Mouse (Mus musculus) c-Kit-positive CD71-positive TER-119-negative erythroid progenitor cells, embryonic 14.5 days (primary cell): ENCODE results near the gene Gnb1l.

Experiments used
- DNase-seq: peaks from one replicate; pipeline ENCODE4 v3.0.0-alpha.2; 2013; ENCODE audit warnings: low read depth

The Gnb1l gene

DNA sequence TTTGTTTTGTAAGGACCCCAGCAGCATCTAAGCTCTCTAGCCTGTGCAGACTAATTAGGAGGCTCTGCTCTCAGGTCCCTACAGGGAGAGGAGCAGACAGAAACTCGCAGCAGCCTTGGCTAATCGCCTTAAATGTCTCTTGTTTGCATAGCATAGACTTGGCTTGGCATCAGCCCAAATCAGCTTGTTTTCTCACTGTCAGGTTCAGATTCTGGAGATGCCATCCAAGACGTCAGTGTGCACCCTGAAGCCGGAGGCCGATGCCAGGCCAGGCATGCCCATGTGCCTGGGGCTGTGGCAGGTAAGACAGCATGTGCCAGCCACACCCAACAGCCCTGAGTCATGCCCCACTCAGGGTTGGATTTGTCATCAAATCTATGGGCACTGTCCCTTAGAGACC is 49.4 kb downstream of the Gnb1l start:
- DNase-seq: no peak

DNA sequence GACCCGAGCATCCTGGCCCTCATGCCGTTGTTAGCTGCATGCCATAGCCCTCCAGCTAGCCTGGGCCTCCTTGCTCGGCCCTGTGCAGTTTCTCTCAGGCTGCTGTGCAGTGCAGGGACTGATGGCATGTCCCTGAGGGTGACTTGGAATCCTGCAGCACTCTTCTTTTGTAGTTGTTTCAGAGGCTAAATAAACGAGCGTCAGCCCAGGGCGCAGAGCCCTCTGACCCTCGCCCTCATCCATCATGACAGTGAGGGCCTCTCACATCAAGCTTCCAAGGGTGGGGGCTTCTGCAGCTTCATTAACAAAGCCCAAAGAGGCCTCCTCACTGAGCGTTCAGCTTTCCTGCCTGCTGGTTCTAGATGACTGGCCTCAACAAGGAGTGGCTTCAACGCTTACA is 53.1 kb downstream of the Gnb1l start:
- DNase-seq: no peak

GRCm38 (mm10) chr16:18552106-18552710 is 53.7 kb downstream of the Gnb1l start:
- DNase-seq: no peak

DNA sequence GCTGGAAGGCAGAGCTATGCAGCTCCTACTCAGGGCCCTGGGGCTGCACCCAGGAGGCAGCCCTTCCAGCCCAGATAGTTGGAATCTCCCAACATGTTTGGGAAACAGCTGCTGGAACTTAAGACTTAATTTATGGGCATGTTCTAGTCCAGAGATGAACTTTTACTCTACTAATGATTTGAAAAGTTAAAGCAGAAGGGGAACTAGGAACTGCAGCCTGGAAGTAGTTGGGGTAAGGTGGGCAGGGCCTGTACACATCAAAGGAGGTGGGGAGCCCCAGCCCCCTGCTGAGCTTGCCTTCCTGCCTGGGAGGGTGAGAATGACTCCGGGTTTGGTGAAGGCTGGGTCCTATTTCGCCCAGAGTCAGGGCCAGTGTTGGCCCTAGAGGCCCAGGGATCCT is 56.2 kb downstream of the Gnb1l start:
- DNase-seq: no peak

DNA sequence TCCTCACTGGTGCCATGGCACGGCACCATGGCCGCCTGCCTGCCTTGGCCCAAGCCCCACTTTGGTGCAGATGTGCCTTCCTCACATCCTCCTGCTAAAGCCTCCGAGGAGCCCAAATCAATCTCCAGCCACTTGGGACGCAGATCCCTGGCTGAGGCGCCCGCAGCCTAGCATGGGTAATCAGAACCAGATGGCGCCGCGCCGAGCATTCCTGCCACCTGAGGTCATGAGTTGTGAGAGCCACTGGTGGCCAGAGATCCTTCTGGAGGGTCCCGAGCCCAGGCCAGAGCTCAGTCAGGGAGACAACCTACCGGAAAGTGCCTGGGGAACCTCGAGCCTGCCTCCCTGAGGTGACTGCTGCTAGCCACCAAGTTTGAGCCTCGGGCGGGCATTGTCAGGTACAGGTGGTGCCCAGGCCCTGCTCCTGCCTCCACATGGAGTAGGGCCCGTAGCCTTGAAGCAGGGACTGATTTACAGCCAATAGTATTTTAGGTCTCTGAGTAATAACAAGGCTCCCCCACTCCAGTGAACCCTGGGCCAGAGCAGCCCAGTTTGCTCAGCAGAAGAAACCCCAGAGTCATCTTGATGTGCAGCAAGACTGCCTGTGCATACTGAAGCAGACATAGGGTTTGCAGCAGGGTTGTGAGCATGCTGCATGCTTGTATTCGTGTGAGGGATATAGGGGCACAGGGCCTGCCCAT is 56.9 kb downstream of the Gnb1l start:
- DNase-seq: no peak

DNA sequence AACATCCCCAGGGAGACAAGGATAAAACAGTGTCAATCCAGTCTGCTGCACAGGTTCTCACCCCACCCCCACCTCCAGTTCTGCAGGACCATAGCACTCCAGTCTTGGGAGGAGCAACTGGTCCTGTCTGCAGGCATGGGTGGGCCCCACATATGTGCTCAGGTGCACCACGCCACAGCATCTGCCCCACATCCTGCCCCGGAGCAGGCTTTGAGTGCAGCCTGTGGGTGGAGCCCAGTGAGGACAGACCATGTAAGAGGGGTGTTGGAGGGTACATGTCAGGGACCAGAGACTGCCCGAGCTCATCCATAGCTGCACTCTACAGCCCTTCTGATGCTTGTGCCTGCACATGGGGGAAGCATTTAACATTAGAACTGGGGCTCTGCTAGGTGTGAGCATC is 57.9 kb downstream of the Gnb1l start:
- no peak for DNase-seq

- DNase-seq: no peak
Measured at GRCm38 (mm10) chr16:18564472-18564871, 66.0 kb downstream of the Gnb1l start.

DNA sequence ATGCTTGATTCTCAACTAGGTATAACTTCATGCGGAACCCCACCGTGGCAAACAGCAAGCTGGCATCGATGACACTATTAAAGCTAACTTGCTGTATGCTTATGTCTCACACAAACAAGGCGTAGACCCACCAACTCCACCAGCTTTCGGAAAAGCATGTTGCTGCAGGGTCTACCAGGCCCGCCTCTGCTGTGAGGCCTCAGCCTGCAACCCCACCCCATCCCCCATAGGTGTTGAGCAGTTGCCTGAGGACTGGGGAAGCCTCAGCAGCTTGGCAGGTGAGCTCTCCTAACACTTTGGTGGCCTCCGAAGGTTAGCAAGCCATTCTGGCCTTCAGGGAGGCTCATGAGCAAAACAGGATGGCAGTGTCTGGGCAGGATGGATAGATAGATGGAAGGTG is 70.1 kb downstream of the Gnb1l start:
- no peak for DNase-seq

- no peak for DNase-seq
Measured at GRCm38 (mm10) chr16:18574196-18574595, 75.7 kb downstream of the Gnb1l start.

DNA sequence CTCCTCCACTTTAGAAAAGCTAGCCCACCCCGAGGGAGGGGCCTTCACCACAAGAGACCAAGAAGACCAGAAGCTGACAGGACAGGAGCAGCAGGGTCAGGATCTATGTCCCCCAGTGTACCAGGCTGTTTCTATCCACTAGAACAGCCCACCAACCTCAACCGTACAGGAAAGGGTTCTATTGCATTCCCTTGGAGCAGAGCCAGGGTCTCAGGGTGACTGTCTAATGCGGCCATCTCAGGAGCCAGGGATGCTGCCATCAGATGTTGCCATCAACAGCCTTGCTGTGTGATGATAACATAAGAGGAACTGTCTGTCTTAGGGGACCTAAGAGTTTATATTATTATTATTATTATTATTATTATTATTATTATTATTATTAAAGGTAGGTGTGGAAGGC is 78.6 kb downstream of the Gnb1l start:
- no peak for DNase-seq

GRCm38 (mm10) chr16:18577599-18578160 is 79.2 kb downstream of the Gnb1l start:
- DNase-seq: no peak

DNA sequence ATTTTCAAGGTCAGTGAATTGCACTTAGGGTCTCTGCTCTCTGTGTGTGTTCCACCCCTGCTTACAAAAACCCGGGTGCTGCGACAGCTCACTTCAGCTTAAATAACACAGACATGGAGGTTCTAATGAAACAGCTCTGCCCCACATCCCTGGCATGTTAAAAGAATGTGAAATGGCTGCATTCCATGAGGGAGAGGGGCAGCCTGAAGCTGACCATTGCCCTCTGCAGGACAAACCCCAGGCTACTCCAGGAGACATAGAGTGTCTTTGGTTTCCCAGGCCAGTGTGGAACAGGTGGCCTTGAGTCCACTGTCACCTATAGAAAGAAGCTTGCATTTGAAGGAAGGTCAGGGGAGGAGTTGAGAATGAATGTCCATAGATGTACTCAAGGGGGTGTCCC is 81.9 kb downstream of the Gnb1l start:
- DNase-seq: no peak

- no peak for DNase-seq
Measured at GRCm38 (mm10) chr16:18581050-18581622, 82.6 kb downstream of the Gnb1l start.

DNA sequence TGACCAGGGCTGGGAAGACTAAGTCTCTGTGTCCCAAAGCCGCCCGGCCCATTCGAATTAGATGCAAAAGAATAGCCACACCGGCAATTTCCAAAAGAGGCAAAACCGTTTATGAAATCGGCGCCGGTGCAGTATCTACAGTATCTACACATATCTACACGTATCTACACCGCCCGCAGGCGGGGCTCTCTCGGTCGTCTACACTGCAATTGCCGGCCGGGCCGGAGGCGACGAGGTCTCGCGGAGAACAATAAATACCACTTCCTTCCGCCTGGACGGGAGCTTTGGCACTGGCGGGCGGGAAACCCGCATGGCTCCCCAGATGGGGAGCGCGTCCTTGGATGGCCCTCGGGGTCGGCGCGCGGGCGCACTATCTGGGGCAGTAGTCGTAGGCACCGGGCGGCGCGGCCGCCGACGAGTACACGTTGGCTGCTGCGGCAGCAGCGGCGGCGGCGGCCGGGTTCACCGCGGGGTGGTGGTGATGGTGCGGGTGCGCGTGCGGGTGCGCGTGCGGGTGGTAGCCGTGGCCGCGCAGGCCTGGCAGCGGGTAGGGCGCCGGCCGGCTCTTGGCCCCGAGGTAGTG is 83.2 kb downstream of the Gnb1l start:
- no peak for DNase-seq

- no peak for DNase-seq
Measured at GRCm38 (mm10) chr16:18582426-18583148, 84.1 kb downstream of the Gnb1l start.

GRCm38 (mm10) chr16:18583169-18583568 is 84.7 kb downstream of the Gnb1l start:
- DNase-seq: no peak

- DNase-seq: no peak
Measured at GRCm38 (mm10) chr16:18583673-18584357, 85.3 kb downstream of the Gnb1l start.

DNA sequence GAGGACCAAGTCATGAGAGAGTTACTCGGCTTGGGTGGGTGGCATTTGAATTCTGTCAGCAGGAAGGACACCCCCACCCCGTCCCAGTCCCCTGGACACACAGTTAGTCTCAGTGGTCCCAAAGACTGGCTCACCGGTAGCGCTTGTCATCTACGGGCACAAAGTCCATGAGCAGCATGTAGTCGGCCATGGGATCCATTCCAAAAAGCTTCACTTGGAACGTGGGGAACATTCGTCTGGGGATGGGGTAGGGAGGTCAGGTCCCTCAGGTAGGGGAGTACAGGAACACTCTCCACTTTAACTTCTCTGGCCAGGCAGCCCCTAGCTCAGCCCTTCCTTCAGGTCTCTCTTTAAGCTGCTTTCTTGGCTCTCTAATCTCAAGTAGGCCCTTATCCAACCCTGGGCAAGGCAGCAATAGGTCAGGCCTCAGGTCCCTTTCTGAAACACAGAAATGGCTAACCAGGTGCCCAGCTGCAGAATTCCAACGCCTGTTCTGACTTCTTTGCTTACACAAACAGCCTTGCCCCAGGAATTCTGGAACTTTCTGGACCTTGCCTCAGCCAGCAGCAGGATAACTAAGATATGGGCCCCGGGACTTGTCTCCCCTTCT is 86.5 kb downstream of the Gnb1l start:
- DNase-seq: no peak

DNA sequence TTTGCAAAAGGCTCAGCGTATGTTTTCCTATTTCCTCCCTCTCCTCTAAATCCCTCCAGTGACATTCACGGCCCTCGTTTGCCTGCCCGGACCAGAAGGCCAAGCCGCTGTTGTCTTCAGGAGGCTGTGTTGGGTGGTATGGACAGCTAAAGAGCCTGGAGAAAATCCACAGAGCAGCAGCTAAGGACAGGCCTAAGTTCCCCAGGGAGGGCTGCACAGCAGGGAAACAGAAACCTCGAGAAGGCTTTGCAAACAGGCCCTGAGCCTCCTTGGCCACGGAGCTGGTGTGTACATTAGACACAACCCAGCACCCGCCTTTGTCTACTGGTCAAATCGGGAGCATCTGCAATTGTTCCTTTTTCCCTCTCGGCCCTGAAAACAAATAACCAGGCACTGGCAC is 87.2 kb downstream of the Gnb1l start:
- no peak for DNase-seq

DNA sequence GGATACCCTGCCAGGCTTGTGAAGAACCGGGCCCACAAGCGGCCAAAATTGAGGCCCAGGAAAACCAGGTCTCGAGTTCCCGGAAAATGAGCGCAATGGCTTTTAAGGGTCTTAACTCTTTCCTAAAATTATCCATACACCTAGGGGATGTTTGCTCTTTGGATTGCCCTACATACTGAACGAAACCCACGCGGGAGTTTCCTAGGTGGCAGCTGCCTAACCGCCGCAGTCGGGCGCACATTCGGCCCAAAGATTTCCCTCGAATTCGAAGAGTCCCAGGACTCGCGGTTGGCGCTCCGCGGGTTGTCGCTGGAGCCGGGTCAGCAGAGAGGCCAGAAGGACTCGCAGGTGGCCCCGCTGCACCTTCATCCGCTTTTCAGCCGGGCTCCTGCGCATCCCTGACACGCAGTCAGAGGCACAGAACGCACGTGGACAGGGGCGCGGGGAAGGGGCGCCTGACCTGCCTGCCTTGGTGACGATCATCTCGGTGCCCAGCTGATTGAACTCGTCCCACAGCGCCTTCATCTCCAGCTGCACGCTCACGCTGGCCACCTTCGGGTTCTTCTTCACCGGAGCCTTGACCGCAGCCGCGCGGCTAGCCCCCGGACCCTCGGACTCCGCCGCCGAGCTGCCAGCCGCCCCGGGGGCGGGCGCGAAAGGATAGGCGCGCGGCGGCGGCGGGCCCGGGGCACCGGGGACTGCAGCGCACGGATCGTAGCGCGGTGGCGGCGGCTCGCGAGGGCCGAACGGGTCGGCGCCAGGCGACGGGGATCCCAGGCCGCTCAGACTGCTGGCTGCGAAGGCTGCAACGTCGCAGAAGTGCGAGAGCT is 87.8 kb downstream of the Gnb1l start:
- DNase-seq: no peak
